Mouse (Mus musculus) neural tube, embryonic 10.5 days (tissue): Measurements from ENCODE around the gene Bub1b.
"Not testable (repeated sequence)": the region's sequence is repeated elsewhere in the genome, so short reads cannot be mapped to it uniquely, and the experiment has no call there.

ENCODE experiments used
- DNase-seq: peaks from one replicate; pipeline ENCODE4 v3.0.0-alpha.2; 2017; ENCODE audit warnings: low spot score; ENCODE audit errors: extremely low spot score

Gene Bub1b

DNA sequence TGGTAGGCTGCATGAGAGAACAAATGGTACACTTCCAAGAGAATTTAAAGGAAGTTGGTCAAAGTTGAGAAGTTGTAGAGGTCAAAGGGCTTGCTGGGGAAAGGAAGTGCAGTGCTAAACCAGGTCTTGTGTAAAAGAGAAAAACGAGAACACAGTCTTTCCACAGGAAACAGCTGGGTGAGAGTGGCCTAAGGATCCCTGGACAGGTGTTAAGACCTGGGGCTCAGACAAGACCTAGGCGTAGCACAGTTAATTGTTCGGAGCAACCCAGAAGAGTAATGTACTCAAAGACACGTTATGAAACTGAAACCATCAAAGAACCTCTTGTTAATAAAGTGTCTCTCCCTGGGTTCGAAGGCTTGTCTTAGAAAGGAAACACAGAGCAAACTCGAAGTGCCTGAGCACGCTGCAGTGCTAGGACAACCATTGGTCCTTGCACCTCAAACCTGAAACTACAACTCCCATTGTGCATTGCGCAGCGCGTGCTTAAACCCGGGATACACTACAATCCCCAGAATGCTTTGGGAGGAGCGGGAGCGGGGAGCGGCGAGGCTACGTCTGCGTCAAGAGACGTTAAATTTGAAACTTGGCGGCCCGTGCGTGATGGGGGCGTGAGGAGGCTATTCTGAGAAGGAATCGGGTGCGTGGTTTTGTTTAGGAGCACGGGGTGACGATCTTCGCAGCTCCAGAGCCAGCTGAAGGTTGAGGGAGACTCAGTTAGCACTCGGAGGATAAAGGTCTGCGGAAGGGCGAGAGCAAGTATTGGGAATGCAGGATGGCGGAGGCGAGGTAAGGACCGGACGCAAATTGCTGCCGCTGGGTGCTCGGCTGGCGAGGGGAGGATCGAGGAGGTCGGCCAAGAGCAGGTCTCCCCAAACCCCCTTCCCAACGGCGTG lies at the start of gene Bub1b:
TSS of gene Bub1b (plus strand) at position 539 of the 896 bp plus-strand sequence.
- peak; percentile 89 for DNase-seq

DNA sequence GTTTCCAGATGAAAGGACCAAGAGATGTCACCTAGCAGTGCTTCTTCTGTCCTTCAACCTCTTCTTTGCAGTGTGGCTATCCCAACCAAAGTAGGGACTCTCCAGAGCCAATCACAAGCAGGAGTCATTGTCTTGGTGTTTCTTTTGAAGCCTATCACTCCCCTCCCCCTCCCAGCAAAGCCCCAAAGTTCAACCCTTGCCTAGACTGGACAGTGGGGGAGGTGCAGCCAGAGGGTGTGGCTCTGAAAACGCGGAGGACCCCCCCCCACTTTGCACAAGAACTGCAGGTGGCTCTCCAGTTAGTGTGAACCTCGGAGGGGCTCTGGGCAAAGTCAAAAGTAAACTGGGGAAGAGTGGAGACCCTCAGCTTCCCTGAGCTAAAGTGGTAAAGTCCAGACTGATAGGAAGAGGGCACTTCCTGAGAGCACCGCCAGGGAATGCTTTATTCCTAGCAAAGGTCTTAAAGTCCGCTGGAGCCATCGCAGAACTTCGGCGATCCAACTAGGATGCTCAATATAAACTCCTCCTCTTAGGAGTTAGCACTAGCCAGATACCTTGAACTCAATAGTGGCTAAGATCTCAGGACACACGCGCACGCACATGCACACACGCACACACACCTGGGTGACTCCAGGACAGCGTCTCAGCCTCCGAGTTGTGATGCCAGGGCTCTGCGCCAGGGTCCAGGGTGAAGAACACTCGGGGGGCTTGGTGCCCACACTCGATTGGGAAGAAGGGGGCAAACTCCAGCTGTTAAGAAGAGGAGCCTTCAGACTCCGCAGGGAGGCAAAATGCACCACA lies 49.4 kb upstream of the Bub1b start:
- peak; percentile 61 for DNase-seq

DNA sequence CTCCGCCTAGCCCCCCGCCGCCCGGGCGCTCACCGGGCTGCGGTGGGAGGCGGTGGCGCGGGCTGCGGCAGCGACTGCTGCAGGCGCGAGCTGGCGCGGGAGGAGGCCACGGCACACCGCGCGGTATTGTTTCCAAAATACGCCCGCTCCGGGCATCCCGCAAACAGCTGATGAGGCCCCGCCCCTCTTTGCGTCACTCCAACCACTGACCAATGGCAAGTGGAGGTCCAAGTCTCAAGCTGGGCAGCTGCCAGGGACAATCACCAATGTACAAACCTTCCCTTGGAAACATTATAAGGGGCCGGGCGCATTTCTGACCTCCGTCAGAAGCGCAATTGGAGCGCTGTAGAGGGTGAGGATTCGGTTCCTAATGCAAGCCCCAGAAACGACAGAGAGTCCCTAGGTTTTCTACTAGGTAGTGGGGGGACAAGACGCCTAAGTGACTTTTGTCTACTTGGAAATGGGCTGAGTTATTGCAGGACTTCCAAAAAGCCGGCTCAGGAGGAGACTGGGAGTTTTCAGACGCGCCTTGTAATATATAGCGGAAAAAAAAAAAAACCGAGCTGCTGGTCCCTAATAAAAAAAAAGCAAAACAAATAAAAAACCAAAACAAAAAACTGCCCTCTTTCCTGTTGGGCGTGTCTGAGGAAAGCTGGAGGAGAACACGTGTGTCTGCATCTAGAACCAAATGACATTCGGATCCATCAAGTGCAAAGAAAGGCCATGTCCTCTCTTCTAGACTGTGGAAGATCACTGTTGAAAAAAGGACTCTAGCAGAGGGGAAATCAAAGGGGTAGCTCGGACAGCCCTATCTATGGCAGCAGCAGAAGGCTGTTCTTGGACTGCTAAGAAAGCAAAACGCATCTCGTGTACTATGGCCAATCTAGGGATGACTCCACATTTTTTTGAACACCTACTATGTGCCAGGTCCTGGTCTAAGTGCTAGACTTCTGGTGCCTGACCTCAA lies 48.2 kb upstream of the Bub1b start, which contains the start of gene Bmf:
TSS of gene Bmf (minus strand) at position 181 of the 967 bp plus-strand sequence.
- DNase-seq: peak; percentile 98

DNA sequence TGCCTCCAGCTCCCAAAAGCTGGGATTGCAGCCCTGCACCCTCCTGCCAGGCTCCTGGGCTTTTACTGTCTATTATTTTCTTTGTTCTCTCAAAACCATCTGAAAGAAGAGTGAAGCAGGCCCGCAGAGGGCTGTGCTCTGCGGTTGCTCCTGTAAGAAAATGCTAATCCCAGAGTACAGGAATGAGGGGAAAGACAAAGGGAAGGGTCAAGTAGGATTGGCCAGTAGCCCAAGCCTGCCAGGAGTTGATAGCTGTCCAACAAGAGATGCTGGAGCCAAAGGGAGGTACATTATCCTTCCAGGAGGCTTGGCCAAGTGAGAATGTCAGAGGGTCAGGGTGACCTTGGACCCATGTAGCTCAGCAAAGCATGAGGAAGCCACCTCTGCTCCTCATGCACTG lies 46.4 kb upstream of the Bub1b start:
- no peak for DNase-seq

DNA sequence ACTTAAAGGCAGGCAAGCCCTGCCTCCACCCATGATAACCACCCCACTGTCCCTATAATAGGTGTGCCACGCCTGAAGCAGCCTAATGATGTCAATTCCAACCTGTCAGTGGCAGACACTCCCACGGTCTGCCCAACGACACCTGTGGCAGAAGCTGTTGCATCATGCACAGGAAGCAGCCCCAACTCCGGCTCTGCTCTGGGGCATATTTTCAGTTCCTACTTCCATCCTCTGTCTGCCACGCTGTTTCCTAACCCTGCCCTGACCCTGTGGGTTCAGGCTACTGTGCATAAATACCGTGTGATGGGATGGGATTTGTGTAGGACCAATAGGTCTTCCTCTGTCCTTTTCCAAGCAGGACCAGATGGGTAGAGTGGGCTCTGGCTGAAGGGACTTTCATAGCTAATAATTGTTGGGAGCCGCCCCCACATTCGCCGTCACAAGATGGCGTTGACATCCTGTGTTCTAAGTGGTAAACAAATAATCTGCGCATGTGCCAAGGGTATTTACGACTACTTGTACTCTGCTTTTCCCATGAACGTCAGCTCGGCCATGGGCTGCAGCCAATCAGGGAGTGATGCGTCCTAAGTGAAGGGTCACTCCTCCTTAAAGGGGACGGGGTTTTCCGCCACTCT lies 43.5 kb upstream of the Bub1b start:
- not testable (repeated sequence) for DNase-seq

DNA sequence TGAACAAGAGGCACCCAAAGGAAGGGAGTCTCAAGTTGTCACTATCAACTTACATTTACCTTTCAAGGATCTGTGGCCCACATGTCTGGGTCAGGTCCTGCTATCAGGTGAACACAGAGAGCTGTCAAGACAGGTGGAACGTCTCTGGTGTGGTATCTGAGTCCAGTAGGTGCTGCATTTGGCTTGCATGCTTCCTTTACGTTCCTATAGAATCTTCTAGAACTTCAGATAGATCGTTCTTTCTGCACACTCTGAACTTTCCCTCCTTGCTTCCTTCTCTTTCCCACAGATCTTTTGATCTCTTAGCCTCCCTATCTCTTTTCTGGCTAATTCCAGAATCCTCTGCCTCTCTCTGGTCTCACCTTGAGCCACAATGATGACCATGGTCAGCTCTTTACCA lies 39.6 kb upstream of the Bub1b start:
- no peak for DNase-seq

DNA sequence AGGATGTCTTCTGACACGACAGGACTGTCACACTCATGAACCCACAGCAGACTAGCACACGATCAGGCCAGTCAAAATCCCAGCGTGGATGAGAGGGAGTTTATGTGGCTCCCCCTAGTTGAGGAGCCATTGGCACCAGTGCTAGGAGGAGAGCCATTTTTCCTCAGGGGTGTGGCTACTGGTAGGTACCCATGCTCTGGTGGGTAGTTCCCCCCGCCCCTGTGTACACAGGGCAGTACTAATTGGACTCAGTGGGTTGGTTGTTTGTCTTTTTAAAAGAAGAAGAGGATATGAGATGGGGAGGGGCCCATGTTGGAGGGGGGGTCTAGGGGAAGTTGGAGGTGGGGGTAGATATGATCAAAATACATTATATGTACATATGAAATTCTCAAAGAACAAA lies 36.0 kb upstream of the Bub1b start:
- no peak for DNase-seq

DNA sequence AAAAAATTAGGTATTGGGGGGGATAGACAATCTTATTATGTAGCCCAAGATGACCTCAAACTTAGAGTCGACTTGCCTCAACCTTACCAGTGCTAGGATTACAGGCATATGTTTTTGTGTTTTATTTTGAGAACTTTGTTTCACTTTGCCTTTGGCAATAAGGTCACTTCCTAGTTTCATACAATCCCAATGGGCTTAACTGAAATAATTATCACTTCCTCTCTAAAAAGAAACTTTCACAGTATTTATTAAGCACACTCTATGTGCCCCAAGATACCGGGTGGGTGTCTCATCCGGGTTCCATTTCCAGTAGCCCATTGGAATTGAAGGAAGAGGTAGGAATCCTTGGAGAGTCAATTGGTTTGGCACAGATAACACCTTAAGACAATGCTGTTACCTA lies 35.6 kb upstream of the Bub1b start:
- DNase-seq: no peak

DNA sequence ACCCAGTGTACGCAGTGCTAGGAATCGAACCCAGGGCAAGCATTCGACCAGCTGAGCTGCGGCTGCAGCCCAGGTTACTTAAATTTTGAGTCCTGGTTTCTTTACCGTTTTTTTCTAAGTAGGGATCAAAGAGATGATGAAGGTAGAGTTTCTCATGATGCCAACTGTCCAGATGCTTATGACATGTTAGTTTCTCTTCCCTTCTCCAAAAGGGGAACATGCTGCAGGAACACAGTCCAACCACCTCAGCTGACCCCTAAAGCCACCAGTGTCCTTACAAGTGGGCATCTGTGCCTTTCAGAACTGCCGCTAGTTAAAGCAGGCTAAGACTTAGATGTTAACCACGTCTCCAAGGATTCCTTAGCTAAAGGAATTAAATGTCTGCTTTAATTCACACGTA lies 30.8 kb upstream of the Bub1b start:
- no peak for DNase-seq

DNA sequence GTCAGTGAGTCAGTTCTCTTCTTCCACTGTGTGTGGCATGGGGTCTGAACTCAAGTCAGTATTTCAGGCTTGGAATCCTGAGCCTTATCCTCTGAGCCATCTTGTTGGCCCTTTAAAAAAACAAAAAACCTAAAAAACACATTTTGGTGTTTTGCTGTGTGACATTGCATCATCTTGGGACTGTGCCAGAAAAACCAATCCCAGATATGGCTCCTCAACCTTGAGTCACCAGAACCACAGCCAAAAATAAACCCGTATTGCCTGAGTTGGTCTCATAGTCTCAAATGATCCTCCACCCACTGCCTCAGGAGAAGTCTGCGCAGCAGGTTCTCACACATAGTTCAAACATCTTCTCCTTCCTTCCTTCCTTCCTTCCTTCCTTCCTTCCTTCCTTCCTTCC lies 27.1 kb upstream of the Bub1b start:
- DNase-seq: no peak

DNA sequence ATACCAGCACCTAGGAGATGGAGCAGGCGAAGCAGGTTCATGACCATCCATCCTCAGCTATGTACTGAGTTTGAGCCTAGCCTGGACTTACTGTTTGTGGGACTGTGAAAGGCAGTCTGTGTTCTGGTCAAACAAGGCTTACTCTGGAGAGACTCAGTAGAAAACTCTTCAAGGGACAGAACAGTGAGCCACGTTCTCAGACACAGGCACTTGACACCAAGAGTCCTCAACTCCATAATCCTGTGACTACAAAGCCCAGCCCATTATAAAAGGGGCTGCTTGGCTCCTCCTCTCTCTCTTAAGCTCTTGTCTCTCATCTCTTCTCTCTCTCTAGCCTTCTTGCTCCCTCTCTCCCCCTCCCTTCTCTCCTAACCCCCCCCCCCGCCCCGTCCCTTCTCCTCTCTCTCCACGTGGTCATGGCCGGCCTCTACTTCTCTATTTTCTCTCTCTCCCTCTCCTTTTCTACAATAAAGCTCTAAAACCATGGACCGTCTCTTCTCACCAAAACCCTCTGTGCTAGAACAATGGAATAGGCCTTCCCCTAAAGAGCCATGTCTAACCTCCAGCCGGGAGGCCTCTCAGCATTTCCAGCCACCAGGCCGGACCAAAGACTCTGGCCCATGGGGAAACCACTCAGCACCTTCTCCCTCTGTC lies 25.7 kb upstream of the Bub1b start:
- DNase-seq: no peak

DNA sequence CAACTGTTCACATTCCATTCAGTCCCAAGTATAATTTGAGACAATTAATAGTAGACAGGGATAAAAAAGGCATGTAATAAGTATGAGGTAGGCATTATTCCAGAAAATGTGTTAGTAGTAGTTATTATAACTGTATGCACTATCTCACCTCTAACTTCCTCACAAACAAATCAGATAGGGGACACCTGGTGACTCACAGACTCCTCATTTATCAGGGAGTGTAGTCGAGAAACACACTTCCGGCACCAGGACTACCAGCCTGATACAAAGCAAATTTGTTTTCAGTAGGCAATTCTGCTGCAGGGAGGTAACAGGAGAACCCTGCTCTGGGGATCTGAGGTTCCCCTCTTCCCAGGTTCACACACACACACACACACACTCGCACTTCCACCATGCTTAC lies 24.9 kb upstream of the Bub1b start:
- DNase-seq: no peak

DNA sequence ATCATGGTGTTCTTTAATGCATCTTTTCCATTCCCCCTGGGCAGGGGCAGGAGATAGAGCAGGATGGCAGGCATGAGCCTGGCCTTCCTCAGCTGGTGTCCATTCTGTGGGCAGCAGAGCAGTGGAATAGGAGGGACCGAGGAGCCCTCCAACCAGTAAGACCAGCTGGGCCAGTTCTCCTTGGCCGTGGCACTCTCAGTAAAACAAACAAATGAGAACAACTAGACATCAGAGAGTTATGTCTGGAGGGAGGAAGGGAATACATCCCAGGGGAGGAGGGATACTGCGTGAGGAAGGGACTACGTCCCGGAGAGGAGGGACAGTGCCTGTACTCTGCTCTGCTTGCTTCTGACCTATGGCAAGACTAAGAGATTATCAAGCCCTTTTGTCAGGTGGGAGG lies 12.0 kb upstream of the Bub1b start:
- no peak for DNase-seq

DNA sequence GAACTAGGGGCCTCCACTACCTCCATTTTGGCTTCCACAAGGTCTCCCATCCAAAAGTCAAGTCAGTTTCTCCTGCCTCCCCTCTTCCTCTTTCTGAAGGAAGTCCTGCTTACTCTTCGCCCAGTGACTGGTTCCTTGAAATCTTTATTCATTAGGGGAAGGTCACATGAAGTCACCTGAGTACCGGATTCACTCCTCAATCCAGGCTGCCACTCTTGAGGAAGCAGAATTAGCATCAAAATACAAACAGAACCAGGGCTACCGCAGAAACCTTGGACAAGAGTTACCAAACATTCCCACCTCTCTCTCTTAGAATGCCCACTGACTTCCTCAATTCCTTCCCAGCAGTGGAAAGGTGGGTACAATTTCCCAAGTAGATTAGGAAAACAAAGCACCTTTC lies 10.3 kb upstream of the Bub1b start:
- DNase-seq: no peak

DNA sequence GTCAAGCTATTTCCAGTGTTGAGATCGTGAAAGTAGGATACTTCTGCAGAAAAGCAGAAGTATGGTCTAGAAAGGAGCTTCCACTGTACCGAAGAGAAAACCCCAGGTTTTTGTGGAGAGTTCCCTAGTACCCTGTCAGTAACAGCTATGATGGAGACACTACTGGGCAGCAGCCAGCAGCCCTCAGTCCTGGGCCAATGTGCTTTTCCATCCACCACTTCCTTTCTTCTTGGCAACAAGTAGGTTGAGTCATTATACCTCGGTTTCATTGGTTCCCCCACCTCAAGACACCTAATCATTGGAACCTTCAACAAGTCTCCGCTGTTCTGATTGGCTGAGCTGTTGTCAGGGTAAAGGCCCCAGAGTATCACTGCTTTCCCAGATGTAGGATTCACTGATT lies 6.9 kb upstream of the Bub1b start:
- no peak for DNase-seq

DNA sequence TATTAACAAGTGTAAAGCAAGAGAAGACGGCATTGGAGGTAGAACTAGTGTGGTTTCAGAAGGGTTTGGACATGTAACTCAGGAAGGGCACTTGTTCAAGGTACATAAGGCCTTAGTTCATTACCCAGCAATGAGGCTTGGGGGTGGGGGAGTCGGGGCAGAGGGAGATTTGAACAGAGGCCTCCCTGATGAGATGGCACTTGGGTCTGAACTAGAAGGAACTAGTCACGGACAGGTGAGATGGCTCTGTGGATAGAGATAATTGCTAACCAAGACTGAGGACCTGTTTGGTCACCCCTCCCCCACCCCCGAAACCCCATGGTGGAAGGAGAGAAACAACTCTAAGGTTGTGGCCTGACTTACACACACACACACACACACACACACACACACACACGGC lies 1.1 kb downstream of the Bub1b start:
- DNase-seq: peak; percentile 26

DNA sequence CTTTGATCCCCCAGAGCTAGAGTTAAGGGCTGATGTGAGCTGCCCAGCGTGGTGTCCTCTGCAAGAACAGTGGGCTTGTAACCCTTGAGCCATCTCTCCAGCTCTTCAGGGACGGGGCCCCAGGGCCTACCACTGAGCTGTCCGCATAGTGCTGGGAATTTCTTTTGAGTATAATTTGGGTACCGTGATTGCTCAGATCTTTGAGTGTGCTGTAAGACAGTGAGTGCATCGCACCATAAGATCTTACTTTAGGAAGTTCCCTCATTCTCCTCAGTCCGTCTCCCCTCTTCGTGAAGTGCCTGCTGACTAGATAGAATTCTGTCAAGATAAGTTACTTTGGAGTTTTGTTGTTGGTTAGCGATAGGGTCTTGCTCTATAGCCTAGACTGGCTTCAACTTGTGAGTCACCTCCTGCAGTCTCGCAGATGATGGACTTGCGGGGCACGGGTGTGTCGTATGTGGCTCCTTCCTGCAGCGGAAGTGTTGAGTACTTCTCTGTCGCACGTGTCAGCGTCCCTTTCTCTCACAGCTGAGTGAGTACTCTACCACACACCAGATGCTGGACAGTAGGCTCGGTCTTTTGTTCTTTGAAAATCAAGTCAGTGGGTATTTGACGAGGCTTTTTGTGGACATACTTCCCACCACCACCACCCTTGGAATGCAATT lies 3.7 kb downstream of the Bub1b start:
- DNase-seq: no peak

DNA sequence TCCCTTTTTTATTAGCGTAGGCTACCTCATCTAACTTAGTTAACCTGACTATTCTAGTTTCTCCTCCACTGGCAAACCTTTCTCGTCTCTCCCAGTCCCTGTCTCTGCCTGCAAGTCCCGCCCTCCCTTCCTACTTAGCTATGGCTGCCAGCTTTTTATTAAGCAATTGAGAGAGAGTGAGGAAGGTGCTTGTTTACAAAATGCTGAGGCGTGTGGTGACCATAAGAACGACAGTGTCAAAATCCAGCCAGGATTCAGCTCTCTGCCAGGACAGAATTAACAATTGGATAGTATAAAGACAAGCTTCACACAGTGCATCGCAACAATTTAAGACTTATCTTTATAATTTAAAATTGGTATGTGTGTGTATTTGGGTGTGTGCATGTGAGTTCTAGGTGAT lies 6.1 kb downstream of the Bub1b start:
- DNase-seq: no peak

DNA sequence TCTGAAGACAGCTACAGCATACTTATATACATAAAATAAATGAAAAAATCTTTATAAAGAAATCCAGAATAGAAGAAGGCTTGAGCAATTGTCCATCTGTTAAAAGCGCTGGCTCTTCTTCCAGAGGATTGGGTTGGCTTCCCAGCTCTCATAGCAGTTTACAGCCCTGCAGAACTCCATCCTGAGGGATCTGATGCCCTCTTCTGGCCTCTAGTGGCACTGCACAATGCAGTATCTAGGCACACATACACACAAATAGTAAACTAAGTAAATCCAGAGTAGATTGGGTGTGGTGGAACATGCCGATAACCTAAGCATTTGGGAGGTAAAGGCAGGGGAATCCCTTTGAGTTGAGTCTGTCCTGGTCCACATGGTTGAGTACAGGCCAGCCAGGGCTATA lies 8.0 kb downstream of the Bub1b start:
- peak; percentile 47 for DNase-seq

DNA sequence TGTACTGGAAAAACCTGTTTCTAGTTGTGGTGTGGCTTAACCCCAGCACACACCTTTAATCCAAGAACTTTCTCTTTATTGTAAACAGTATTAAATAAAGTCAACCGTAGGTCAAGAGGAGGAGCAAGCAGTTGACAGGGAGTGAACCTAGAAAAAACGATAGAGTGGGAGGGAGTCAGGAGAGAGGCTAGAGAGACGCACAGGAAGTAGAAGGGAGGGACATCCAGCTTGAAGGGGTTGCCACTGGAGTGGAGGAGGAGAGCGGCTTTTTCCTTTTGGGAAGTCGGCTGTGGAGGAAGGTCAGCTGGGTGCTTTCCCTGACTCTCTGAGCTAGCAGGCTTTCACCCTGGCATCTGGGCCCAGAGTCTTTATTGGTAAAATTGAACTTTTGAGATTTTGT lies 9.0 kb downstream of the Bub1b start:
- no peak for DNase-seq
